ENCODE assay signal across 14 mouse cellular contexts in the genomic region with DNA sequence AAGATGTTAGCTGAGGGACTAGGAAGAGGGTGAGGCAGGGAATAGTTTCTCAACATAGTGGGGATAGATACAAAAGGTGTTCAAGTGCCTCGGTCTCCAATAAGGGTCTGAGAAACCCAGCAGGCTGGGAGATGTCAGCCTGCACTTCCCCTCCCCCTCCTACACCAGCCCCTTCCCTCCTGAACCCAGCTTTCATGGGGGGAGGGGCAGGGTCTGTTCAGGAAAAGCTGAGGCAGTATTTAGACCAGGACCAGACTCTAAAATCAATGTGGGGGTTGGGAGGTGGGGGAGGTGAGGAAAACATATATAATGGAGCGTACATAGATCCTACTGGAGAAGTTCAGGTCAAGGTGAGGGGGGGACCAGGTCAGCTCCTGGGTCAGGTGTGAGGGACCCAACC. TPM values are rescaled to one million over a fixed set of nuclear protein-coding genes. Genes with fewer than 3 reads are reported as not detected.
A peak's percentile ranks its signal among the peaks of the same experiment; 100 is the strongest.
DNase-seq lines count a peak whose midpoint lies in the region; ATAC-seq and TF ChIP-seq lines count a peak whose summit lies in the region.
"Had no signal": no experiment of that assay in that cellular context is flagged by ENCODE, and none has a peak within 500 bp of the region (broad histone marks: within the 10 kb centered on the region; RNA-seq: fewer than 3 reads in every experiment).

No protein-coding gene starts in this region.

- no peak for ATAC-seq in kidney, embryonic 14.5 days (ENCODE audit: low FRiP score, low TSS enrichment)
- ATAC-seq in liver, embryonic 11.5 days (replicated peaks; ENCODE audit: low FRiP score), result no peak
- no peak for ATAC-seq in hindbrain, embryonic 13.5 days (ENCODE audit: low FRiP score)

- no peak for DNase-seq in kidney, adult 9 months
- DNase-seq in embryo, embryonic 10.5 days (ENCODE audit: low spot score), result peak; percentile 42
- no peak for DNase-seq in liver, embryonic 11.5 days (ENCODE audit: low spot score)
- DNase-seq in adrenal gland, adult 2 months, result no peak
- no peak for DNase-seq in layer of hippocampus, postnatal 36 days
- DNase-seq: adrenal gland, postnatal 25 days; cerebellum, adult 9-10 months; forebrain, postnatal 0 days; heart, adult 11 months; kidney, postnatal 36 days had no signal

- TF ChIP-seq EP300 in ES-Bruce4 (IDR thresholded peaks at IDR 0.05; ENCODE audit: insufficient read depth, low read depth, low read length), result no peak

- H3K27ac ChIP-seq in kidney, embryonic 14.5 days (ENCODE audit: low read depth, low read length), result no peak overlapping the region
- no peak overlapping the region for H3K27ac ChIP-seq in ES-Bruce4 (ENCODE audit: insufficient read depth, low read length)
- H3K27ac ChIP-seq in liver, embryonic 11.5 days (ENCODE audit: low read depth, low read length), result peak overlapping the region; percentile 67; the same call in 1 of the 2 replicates
- no peak overlapping the region for H3K27ac ChIP-seq in hindbrain, embryonic 13.5 days

- H3K27me3 ChIP-seq in kidney, embryonic 14.5 days (ENCODE audit: control insufficient read depth, insufficient read depth, low read length), result no peaks in the 10 kb centered on the region
- no peaks in the 10 kb centered on the region for H3K27me3 ChIP-seq in ES-Bruce4 (ENCODE audit: control insufficient read depth, insufficient read depth, low read length, poor library complexity, severe bottlenecking)
- H3K27me3 ChIP-seq in liver, embryonic 11.5 days (replicated peaks; ENCODE audit: control insufficient read depth, insufficient read depth, low read length), result peaks cover 5% of the 10 kb centered on the region; the same call in 1 of the 2 replicates
- peaks cover 42% of the 10 kb centered on the region for H3K27me3 ChIP-seq in hindbrain, embryonic 13.5 days

- TF ChIP-seq CTCF in ES-Bruce4 (IDR thresholded peaks at IDR 0.05; ENCODE audit: low read depth, low read length), result no peak

- H3K4me2 ChIP-seq in kidney, embryonic 14.5 days (replicated peaks; ENCODE audit: low read depth, low read length), result peak overlapping the region; percentile 90
- H3K4me2 ChIP-seq in liver, embryonic 11.5 days, result peak overlapping the region; percentile 85
- H3K4me2 ChIP-seq in hindbrain, embryonic 13.5 days, result no peak overlapping the region; the same call in 1 of the 2 replicates

- 53% methylated on average over 2 of the region's 2 CpGs for WGBS in kidney, embryonic 14.5 days
- WGBS in liver, embryonic 11.5 days, result 20% methylated on average over 2 of the region's 2 CpGs
- 46% methylated on average over 2 of the region's 2 CpGs for WGBS in hindbrain, embryonic 13.5 days

- no peak overlapping the region for H3K9ac ChIP-seq in kidney, embryonic 14.5 days (ENCODE audit: low read depth, low read length)
- H3K9ac ChIP-seq in ES-Bruce4 (ENCODE audit: low read depth, poor library complexity, severe bottlenecking), result peak overlapping the region; percentile 65; the same call in 1 of the 2 replicates
- peak overlapping the region; percentile 70 for H3K9ac ChIP-seq in liver, embryonic 11.5 days (ENCODE audit: low read depth, low read length)
- H3K9ac ChIP-seq in hindbrain, embryonic 13.5 days, result no peak overlapping the region
- H3K9ac ChIP-seq: forebrain, postnatal 0 days had no signal

- TF ChIP-seq POLR2A in ES-Bruce4 (IDR thresholded peaks at IDR 0.05; ENCODE audit: insufficient read depth, low read length), result no peak

- no peaks in the 10 kb centered on the region for H3K9me3 ChIP-seq in kidney, embryonic 14.5 days (ENCODE audit: control insufficient read depth, low read length)
- H3K9me3 ChIP-seq in ES-Bruce4 (replicated peaks; ENCODE audit: control insufficient read depth, insufficient read depth, low read length, poor library complexity, severe bottlenecking), result no peaks in the 10 kb centered on the region
- no peaks in the 10 kb centered on the region for H3K9me3 ChIP-seq in liver, embryonic 11.5 days (ENCODE audit: control insufficient read depth, low read length)
- no peaks in the 10 kb centered on the region for H3K9me3 ChIP-seq in hindbrain, embryonic 13.5 days

- H3K4me1 ChIP-seq in kidney, embryonic 14.5 days (ENCODE audit: control insufficient read depth, insufficient read depth, low read length), result peaks cover 9% of the 10 kb centered on the region; the same call in 1 of the 2 replicates
- H3K4me1 ChIP-seq in ES-Bruce4 (ENCODE audit: control insufficient read depth, insufficient read depth, low read length), result peaks cover 2% of the 10 kb centered on the region
- H3K4me1 ChIP-seq in liver, embryonic 11.5 days (replicated peaks; ENCODE audit: control insufficient read depth, insufficient read depth, low read length), result peaks cover 33% of the 10 kb centered on the region
- H3K4me1 ChIP-seq in hindbrain, embryonic 13.5 days (replicated peaks), result peaks cover 17% of the 10 kb centered on the region

- no peaks in the 10 kb centered on the region for H3K36me3 ChIP-seq in kidney, embryonic 14.5 days (ENCODE audit: control insufficient read depth, insufficient read depth, low read length)
- H3K36me3 ChIP-seq in ES-Bruce4 (ENCODE audit: control insufficient read depth, insufficient read depth, low read length, poor library complexity, severe bottlenecking), result no peaks in the 10 kb centered on the region
- H3K36me3 ChIP-seq in liver, embryonic 11.5 days (ENCODE audit: control insufficient read depth, insufficient read depth, low read length), result no peaks in the 10 kb centered on the region
- no peaks in the 10 kb centered on the region for H3K36me3 ChIP-seq in hindbrain, embryonic 13.5 days
- H3K36me3 ChIP-seq: G1E had no signal

- H3K4me3 ChIP-seq in kidney, embryonic 14.5 days (ENCODE audit: low read length), result peak overlapping the region; percentile 51; the same call in 1 of the 2 replicates
- peak overlapping the region; percentile 70; the same call in 1 of the 2 replicates for H3K4me3 ChIP-seq in ES-Bruce4 (ENCODE audit: low read depth, low read length)
- peak overlapping the region; percentile 62 for H3K4me3 ChIP-seq in liver, embryonic 11.5 days (ENCODE audit: low read depth, low read length)
- no peak overlapping the region for H3K4me3 ChIP-seq in hindbrain, embryonic 13.5 days

RNA-seq across cellular contexts. Expression of gene Myrf, which starts 1.1 kb away (rescaled TPM):
- 3.9 and 6.4 TPM in 2 replicates for polyA plus RNA-seq in kidney, embryonic 14.5 days (2014; fragmentation: Nextera tagmentation; extraction: Ambion mirVana)
- polyA plus RNA-seq in ES-Bruce4 (2011; ENCODE audit: insufficient read depth, insufficient read length, low read depth, missing spikeins), result 15.0 and 15.9 TPM in 2 replicates
- polyA plus RNA-seq in liver, embryonic 11.5 days (2014; fragmentation: Nextera tagmentation; extraction: Ambion mirVana), result 23.8 and 24.1 TPM in 2 replicates
- total RNA-seq in adrenal gland, adult 2 months (2021), result 1 to 10 TPM; 2.3 to 2.7 TPM
- 2.5 and 3.1 TPM in 2 replicates for polyA plus RNA-seq in adrenal gland, adult 2 months (2012; rRNA removed)
- 10 to 100 TPM; 27.5 to 30.5 TPM for total RNA-seq in layer of hippocampus, postnatal 36 days (2021)
- 0.44 and 0.50 TPM in 2 replicates for polyA plus RNA-seq in hindbrain, embryonic 13.5 days (2015; fragmentation: Nextera tagmentation; extraction: Ambion mirVana)
- polyA plus RNA-seq: G1E had no signal

RNA-seq across cellular contexts. Expression of gene Fen1, which starts 35.5 kb away (rescaled TPM):
- polyA plus RNA-seq in kidney, embryonic 14.5 days (2014; fragmentation: Nextera tagmentation; extraction: Ambion mirVana), result 92.9 and 99.2 TPM in 2 replicates
- polyA plus RNA-seq in ES-Bruce4 (2011; ENCODE audit: insufficient read depth, insufficient read length, low read depth, missing spikeins), result 36.1 and 40.5 TPM in 2 replicates
- polyA plus RNA-seq in liver, embryonic 11.5 days (2014; fragmentation: Nextera tagmentation; extraction: Ambion mirVana), result 215 and 236 TPM in 2 replicates
- 10 to 100 TPM in 1 of 2 experiments, 1 to 10 TPM in 1; 8.6 to 10.9 TPM for total RNA-seq in adrenal gland, adult 2 months (2021)
- polyA plus RNA-seq in adrenal gland, adult 2 months (2012; rRNA removed), result 4.6 and 7.0 TPM in 2 replicates
- 10 to 100 TPM in 1 of 2 experiments, 1 to 10 TPM in 1; 8.8 to 10.1 TPM for total RNA-seq in layer of hippocampus, postnatal 36 days (2021)
- 34.4 and 34.9 TPM in 2 replicates for polyA plus RNA-seq in hindbrain, embryonic 13.5 days (2015; fragmentation: Nextera tagmentation; extraction: Ambion mirVana)

RNA-seq across cellular contexts. Expression of gene Tmem258, which starts 35.6 kb away (rescaled TPM):
- polyA plus RNA-seq in kidney, embryonic 14.5 days (2014; fragmentation: Nextera tagmentation; extraction: Ambion mirVana), result 467 and 649 TPM in 2 replicates
- polyA plus RNA-seq in ES-Bruce4 (2011; ENCODE audit: insufficient read depth, insufficient read length, low read depth, missing spikeins), result 290 and 300 TPM in 2 replicates
- 472 and 478 TPM in 2 replicates for polyA plus RNA-seq in liver, embryonic 11.5 days (2014; fragmentation: Nextera tagmentation; extraction: Ambion mirVana)
- 100 to 1,000 TPM; 180 to 185 TPM for total RNA-seq in adrenal gland, adult 2 months (2021)
- polyA plus RNA-seq in adrenal gland, adult 2 months (2012; rRNA removed), result 81.8 and 98.2 TPM in 2 replicates
- total RNA-seq in layer of hippocampus, postnatal 36 days (2021), result 10 to 100 TPM; 78.7 to 80.1 TPM
- polyA plus RNA-seq in hindbrain, embryonic 13.5 days (2015; fragmentation: Nextera tagmentation; extraction: Ambion mirVana), result 386 and 403 TPM in 2 replicates

RNA-seq across cellular contexts. Expression of gene Fads1, which starts 56.7 kb away (rescaled TPM):
- polyA plus RNA-seq in kidney, embryonic 14.5 days (2014; fragmentation: Nextera tagmentation; extraction: Ambion mirVana), result 51.3 and 94.3 TPM in 2 replicates
- 52.9 and 56.8 TPM in 2 replicates for polyA plus RNA-seq in ES-Bruce4 (2011; ENCODE audit: insufficient read depth, insufficient read length, low read depth, missing spikeins)
- polyA plus RNA-seq in liver, embryonic 11.5 days (2014; fragmentation: Nextera tagmentation; extraction: Ambion mirVana), result 113 and 121 TPM in 2 replicates
- total RNA-seq in adrenal gland, adult 2 months (2021), result 1,000 to 10,000 TPM in 1 of 2 experiments, 100 to 1,000 TPM in 1; 745 to 1,239 TPM
- polyA plus RNA-seq in adrenal gland, adult 2 months (2012; rRNA removed), result 203 and 332 TPM in 2 replicates
- total RNA-seq in layer of hippocampus, postnatal 36 days (2021), result 100 to 1,000 TPM; 180 to 187 TPM
- 157 and 159 TPM in 2 replicates for polyA plus RNA-seq in hindbrain, embryonic 13.5 days (2015; fragmentation: Nextera tagmentation; extraction: Ambion mirVana)

Comparison
In these comparisons a context has a peak if more than half of its experiments do, and no peak if none do; other contexts are left out.
1. H3K9ac ChIP-seq: peak in ES-Bruce4 (single experiment) and liver, embryonic 11.5 days (single experiment); none in kidney, embryonic 14.5 days (single experiment) and hindbrain, embryonic 13.5 days (single experiment).